Mouse (Mus musculus): ENCODE measurements around the gene Cd83. TPM values are rescaled to one million over a fixed set of nuclear protein-coding genes. Genes with fewer than 3 reads are reported as not detected.

Gene Cd83
- total and polyA plus RNA-seq, 3 experiments = 2.4 to 3.2 (median 2.8) TPM

- no peak for DNase-seq
- no peaks in the 10 kb centered on the region for H3K36me3 ChIP-seq (ENCODE audit: control insufficient read depth, insufficient read depth, low read length)
- TF ChIP-seq EP300 (IDR thresholded peaks at IDR 0.05; ENCODE audit: insufficient read depth, low read depth, low read length) = no peak
- TF ChIP-seq POLR2A (IDR thresholded peaks at IDR 0.05; ENCODE audit: insufficient read depth, low read depth, low read length) = no peak
- no peak for TF ChIP-seq CTCF (IDR thresholded peaks at IDR 0.05)
- 84% methylated on average over 4 of the region's 4 CpGs for WGBS
- no peak overlapping the region for H3K9ac ChIP-seq (ENCODE audit: low read depth, low read length)
- no peaks in the 10 kb centered on the region for H3K79me2 ChIP-seq (replicated peaks; ENCODE audit: control insufficient read depth, insufficient read depth, low read length)
- intact Hi-C loops (cut with DNase I) = no loop called here
- H3K4me1 ChIP-seq (ENCODE audit: control insufficient read depth, insufficient read depth, low read length) = no peaks in the 10 kb centered on the region
- no peak overlapping the region for H3K4me3 ChIP-seq
- no peak overlapping the region for H3K27ac ChIP-seq
- no peaks in the 10 kb centered on the region for H3K27me3 ChIP-seq (ENCODE audit: control insufficient read depth, insufficient read depth, low read length)
Observed at GRCm38 (mm10) chr13:43851108-43851507, 66.5 kb downstream of the Cd83 start.

Other genes starting within 250 kb of the Cd83 start
- 10 to 100 TPM; 43.9 to 49.8 TPM for gene Mcur1, start 224.6 kb upstream of the Cd83 start, total RNA-seq (2021)
- 26.4 and 41.6 TPM in 2 replicates for gene Mcur1, start 224.6 kb upstream of the Cd83 start, polyA plus RNA-seq (2012; rRNA removed)
- gene Rnf182, start 169.1 kb upstream of the Cd83 start, total RNA-seq (2021) = under 1 TPM; 0.05 to 0.07 TPM
- gene Rnf182, start 169.1 kb upstream of the Cd83 start, polyA plus RNA-seq (2012; rRNA removed) = 0.12 and 0.16 TPM in 2 replicates